Mouse (Mus musculus) yolk sac, embryonic 10.5 days (tissue): Measurements from ENCODE around the gene Olfr325.
"Not testable (repeated sequence)": the region's sequence is repeated elsewhere in the genome, so short reads cannot be mapped to it uniquely, and the experiment has no call there.

Source experiments
- DNase-seq: peaks from one replicate; pipeline ENCODE4 v3.0.0-alpha.2; 2017; ENCODE audit warnings: low spot score

Gene Olfr325

GRCm38 (mm10) chr11:58577430-58577829 is at the start of gene Olfr325:
Gene Olfr325, plus strand, starts transcription at chr11:58577730.
- no peak for DNase-seq

DNA sequence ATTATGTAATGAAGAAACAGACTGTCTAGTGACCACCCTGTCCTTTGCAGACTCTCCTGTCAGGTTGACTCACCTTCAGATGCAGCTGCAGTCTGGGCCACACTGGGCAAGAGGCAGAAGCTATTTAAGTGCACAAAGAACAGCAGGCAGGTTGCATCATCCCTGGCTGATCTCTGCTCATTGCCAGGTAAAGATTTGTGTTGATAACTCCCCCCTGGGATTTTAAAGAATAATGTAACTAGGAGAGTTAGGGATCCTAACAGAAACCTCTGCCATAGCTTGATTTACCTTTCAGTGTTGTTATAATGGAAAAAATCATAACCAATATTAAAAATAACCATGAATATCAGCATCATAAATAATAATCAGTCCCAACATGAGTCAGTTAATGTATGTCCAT is 42.8 kb upstream of the Olfr325 start, which contains the start of gene Olfr330:
Gene Olfr330 (minus strand): TSS at position 101 of the 400 bp plus-strand sequence.
- not testable (repeated sequence) for DNase-seq

GRCm38 (mm10) chr11:58546322-58546721 is 31.2 kb upstream of the Olfr325 start, which contains the start of gene Olfr329-ps:
Gene Olfr329-ps, minus strand, starts transcription at chr11:58546422.
- no peak for DNase-seq

- DNase-seq, result no peak
Measured at GRCm38 (mm10) chr11:58555536-58555935, 22.0 kb upstream of the Olfr325 start, which contains the start of gene Olfr328. Gene Olfr328, minus strand, starts transcription at chr11:58555636.

GRCm38 (mm10) chr11:58570405-58570804 is 7.1 kb upstream of the Olfr325 start, which contains the start of gene Olfr224:
Gene Olfr224, minus strand, starts transcription at chr11:58570553.
- DNase-seq, result no peak

DNA sequence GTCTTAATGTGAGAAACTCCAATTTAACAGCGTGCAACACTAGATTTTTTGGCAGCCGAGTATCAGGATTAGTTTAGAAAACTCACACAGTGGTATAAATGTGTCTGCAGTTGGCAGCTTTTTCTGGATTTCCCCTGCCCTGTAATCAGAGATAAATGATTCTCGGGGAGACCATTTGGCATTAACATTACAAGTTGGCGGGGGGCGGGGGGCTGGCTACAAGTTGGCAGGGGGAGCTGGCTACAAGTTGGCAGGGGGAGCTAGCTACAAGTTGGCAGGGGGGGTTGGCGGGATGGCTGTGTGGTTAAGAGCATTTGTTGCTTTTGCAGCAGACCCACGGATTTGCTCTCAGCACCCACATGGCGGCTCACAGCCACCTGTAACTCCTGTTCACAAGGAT is 1.1 kb downstream of the Olfr325 start:
- DNase-seq, result no peak

DNA sequence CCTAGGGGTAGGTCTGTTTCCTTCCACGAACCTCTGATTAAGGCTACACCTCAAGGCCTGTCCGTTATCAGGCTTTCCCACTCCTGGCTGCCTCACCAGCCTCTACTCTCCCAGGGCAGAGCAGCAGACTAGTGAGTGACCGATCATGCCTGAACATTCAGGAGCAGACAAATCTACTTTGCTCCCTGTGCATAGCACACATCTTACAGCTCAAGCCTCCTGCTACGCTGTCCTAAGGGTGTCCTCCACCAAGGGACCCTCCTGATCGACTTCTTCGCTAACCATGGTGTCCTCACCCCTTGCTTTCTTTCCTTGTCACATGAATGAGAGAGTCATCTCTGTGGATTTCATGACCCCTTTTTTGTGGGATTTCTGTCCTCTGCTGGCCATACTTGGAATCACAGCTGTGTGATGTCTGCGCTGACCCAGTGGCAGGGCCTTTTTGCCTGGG is 10.4 kb downstream of the Olfr325 start:
- DNase-seq, result peak; percentile 5

DNA sequence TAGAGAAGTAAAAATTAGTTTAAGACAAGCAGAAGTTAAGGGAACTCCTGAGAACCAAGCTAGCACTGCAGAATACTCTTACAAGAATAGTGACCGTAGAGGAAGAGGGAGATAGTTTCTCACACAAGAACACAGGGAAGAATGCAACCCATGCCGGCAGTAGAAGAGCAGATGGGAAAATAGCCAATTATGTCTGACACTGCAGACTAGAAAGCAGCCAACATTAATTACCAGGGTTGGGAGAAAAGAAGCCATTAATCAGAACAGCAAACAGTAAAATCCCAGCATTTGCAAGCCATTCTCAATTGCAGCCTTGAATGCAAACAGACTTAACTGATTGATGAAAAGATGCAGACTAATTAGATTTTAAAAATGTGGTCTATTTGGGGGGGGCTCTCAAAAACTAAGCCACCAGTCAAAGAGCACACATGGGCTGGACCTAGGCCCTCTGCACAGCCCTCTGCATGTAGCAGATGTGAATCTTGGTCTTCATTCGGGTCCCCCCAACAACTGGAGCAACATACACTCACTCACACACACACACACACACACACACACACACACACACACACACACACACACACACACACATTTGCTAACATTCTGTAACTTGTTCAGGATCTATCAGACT is 11.2 kb downstream of the Olfr325 start:
- no peak for DNase-seq

DNA sequence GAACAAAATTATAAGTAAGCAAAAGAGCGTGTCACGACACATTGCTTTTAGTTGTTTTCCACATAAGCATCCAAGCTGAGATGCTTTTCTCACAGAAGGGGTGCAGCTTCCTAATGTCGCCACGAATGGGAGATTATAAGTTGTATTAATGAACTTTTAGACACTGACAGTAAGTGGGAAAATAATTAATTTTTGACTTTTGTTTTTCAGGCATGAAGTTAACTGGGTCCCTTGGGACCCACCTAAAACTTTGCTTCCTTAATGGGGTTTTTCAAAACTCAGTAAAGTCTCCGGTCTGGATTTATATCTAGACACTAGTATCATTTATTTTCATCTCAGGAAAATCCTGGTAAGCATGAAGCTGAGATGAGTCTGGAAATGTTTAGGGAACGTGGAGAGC is 17.3 kb downstream of the Olfr325 start, which contains the start of gene Olfr324:
Gene Olfr324 (plus strand): TSS at position 301 of the 400 bp plus-strand sequence.
- no peak for DNase-seq

DNA sequence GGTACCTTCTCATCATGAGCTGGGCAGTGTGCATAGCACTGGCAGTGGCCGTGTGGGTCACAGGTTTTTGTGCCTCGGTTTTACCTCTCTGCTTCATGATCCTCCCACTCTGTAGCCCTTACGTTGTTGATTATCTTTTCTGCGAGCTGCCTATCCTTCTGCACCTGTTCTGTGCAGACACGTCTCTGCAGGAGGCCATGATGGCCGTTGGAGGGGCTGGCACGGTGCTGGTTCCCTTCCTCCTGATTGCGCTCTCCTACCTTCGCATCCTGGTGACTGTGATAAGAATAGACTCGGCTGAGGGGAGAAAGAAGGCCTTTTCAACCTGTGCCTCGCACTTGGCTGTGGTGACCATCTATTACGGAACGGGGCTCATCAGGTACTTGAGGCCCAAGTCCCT is 20.3 kb downstream of the Olfr325 start:
- DNase-seq, result no peak

DNA sequence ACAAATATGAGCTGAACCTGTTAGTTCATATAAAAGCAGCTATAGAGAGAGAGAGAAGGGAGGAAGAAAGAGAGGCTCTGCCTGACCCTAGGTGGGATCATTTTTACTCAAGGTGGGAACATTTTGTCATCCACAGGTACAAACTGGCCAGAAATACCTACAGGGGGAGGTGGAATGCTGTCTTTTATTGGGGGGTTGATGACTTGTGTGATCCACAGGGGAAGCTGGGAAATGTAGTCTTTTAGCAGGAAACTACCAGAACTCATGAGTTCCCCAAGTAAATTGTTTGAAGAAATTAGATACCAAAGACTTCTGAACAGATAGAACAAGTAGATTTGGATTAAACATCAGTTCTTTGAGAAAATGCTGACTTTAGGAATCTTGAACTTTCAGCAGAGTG is 24.5 kb downstream of the Olfr325 start:
- no peak for DNase-seq

DNA sequence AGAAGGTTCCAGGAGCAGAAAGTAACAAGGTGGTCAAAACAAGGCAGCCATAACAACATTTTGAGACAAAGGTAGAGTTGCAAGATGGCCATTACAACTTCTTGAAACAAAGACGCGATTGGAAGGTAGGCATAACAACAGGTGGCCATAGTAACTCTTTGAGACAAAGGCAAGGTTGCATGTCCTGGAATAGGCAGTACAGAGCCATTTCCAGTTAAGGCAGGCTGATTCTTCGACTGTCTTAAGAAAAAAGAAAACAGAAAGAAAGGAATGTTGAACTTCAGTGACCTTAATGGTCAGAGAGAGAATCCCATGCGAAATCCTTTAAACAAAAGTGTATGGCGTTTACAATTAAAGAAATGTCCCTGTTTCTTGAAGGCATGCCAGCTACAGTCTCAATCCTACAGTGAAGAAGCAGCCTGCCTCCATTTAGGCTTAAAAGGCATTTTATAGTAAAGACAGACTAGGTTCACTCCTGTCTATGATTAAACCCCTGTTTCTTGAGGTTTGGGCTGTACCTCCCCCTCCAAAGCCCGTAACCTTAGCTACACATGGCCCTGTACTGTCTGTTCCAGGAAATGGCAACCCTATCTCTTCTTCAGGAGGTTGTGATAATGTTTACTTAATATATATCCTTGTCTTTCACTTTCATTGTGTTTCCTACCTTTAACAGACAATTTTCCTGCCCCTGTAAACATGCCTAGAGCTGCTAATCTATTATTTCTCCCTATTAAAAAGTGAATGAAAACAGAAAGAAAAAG is 25.4 kb downstream of the Olfr325 start:
- no peak for DNase-seq

DNA sequence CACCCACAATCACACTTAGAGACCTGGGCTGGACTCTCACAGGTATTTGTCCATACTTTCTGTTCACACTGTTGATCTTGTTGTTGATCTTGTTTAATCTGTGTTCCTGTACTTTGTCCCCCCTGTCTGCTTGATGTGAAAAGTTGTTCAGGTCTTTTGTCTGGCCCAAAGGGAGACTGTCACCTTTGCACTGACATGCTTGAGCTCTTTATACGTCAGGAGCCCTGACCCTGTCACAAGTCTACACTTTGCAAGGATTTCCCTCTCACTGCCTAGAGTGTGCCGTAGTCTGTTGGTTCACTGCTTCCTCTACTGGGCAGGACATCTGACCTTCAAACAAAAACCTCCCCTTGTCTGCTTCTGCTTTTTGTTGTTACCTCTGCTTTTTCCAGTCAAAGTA is 27.2 kb downstream of the Olfr325 start:
- DNase-seq, result peak; percentile 22

DNA sequence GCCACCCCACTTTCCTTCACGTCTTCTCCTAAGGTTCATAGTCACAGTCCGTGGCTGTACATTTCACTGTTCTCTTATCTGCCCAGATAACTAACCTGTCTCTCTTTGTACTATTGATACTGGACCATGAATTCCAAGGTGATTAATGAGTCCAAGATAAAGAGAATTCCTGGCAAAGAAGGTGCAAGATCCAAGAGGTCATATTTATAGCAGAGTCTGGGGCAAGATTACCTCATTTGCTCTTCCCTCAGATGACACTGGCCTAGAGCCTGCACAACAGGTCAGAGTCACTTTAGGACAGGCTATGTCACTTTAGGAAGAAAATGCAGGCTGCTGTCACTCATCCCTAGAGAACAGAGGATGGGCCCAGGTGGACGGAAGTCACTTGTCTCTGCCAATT is 27.7 kb downstream of the Olfr325 start:
- peak; percentile 9 for DNase-seq

DNA sequence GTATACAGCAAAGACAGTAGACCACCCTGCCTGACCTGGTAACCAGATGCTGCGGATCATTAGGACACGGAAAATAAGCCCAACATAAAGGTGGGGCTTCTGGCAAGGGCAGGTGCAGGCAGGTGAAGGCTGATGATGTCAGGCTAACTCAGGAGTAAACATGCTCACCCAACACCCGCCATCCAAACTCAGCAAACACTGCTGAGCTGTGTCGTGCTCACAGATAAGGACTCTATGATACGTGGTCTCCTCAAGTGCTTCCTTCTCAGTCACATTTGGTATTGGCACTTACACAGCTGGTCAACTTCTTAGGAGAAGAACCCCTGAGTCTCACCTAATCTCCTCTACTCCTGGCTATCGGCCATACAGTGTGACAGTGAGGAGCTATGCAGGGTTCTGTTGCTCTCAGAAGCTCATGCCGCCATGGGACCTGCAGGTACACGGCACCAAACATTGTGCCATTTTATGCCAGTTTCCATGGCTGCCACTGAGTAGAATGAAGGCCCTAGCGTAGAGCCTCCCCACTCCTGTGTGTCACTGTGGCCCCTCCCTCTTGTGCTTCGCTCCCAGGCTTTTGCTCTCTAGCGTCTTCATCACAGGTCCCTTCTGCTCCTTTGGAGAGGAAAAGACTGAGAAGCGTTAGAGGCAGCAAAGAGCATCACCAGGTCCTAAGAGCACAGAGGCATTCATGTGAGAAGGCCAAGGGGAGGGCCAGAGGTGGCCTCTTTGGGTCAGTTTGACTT is 28.8 kb downstream of the Olfr325 start:
- DNase-seq, result no peak

DNA sequence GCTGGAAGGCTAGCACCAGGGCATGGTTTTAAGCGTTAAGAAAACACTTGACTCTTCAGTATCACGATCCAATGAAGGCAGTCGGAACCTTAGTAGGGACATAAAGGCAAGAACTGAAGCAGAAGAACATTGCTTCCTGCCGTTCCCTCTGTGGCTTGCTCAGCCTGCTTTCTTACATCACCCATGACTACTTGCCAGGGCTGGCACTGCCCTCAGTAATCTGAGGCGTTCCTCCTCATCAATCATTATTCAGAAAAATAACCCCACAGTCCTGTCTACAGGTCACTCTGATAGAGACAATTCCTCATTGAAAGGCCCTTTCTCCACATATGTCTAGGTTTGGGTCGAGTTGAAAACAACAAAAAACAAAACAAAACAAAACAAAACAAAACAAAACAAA is 29.5 kb downstream of the Olfr325 start:
- DNase-seq, result no peak

DNA sequence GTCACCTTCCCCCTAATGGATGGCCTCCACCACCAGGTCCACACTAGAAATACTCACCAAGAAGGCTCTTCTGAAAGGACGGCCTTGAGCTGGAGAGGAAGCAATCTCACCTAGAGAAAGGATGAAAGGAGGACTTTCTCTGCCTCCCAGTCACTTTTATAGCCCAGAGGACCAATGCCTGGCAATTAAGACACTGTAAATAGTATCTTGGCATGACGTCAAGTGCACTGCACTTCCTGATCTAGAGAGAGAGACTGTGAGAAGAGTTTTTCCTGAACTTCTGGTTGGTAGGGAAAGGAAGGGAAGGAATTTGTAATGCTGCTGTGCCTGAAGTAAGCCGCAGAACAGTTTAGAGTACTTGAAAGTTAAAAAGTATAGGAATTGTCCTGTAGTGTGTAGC is 35.8 kb downstream of the Olfr325 start:
- no peak for DNase-seq

- no peak for DNase-seq
Measured at GRCm38 (mm10) chr11:58614526-58614925, 37.0 kb downstream of the Olfr325 start.

GRCm38 (mm10) chr11:58615975-58616374 is 38.4 kb downstream of the Olfr325 start, which contains the start of gene 2210407C18Rik:
Gene 2210407C18Rik, minus strand, starts transcription at chr11:58616075.
- no peak for DNase-seq

GRCm38 (mm10) chr11:58618369-58618768 is 40.8 kb downstream of the Olfr325 start:
- no peak for DNase-seq

DNA sequence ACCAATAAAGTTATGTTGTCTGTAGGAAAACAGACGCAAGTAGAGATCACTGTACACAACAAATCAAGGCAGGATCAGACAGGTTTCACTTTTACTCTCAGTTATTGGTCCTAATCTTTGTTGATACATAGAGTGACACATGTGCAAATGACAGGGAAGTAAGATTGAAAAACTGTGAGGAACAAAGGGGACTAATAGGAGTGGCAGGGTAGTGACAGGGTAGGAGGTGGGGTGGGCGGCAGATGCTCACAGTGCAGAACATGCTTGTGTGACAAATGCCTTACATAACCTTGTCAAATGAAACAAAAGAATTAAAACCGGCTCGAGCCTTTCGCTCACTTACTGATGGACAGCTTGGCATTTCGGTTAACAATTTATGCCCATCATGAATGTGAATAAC is 41.3 kb downstream of the Olfr325 start:
- DNase-seq, result no peak

GRCm38 (mm10) chr11:58626146-58626545 is 48.6 kb downstream of the Olfr325 start:
- no peak for DNase-seq
